Mouse (Mus musculus): ENCODE results near the gene Usp13.

- TF ChIP-seq GATA1 (IDR thresholded peaks at IDR 0.05; ENCODE audit: borderline replicate concordance, low read length), result no peak
- no peak for TF ChIP-seq FLI1 (IDR thresholded peaks at IDR 0.05; ENCODE audit: low read length)
Measured at GRCm38 (mm10) chr3:32947486-32947885, 130.1 kb downstream of the Usp13 start.

All from megakaryocyte, embryonic 14.5 days (primary cell).